Mouse (Mus musculus) adipocyte (in vitro differentiated cells): Measurements from ENCODE around the gene Vmn2r15.

Experiments used
- DNase-seq: peaks from one replicate; pipeline ENCODE4 v3.0.0-alpha.2; 2016; ENCODE audit warnings: low spot score

Vmn2r15 gene

DNA sequence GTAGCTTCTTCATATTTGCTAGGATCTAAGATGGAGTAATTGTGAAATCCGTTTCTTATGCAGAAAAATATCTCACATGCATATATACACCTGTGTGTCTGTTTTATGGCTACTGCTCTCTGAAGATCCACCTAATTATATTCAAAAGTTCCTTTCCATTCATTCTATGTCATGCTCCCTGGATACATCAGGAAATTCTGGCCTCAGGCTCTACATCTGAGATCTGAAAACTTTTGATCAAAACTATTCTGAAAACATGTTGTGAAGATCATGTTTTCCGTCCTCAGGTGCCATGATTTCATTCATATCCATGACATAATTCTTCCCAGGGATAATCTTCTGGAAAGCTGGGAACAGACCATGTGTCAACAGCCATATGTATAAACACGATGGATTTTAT is at the start of gene Vmn2r15:
Vmn2r15 (minus strand) TSS at position 101 of the 400 bp plus-strand sequence.
- DNase-seq = no peak

DNA sequence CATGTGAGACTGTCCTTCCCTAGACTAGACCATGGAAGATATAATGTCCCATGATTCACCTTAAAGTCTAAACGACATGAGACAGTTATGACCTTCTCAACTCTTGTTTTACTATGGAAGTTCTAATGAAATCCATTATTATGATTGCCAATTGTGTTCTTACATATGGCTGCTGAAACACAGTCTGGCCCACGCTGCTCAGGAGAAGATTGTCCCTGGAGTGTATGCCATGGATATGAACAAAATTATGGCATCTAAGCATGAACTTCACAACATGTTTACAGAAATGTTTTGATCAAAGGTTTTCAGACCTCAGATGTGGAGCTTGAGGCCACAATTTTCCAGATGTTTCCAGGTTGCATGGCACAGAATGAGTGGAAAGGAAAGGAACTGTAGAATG is 32.4 kb upstream of the Vmn2r15 start, which contains the start of gene Vmn2r16:
Vmn2r16 (plus strand) TSS at position 301 of the 400 bp plus-strand sequence.
- no peak for DNase-seq

GRCm38 (mm10) chr5:109294655-109295054 is 2.8 kb downstream of the Vmn2r15 start:
- DNase-seq = no peak
